Mouse (Mus musculus) MEL (cell line): ENCODE measurements at regions not wholly inside any gene's neighbourhood (a gene's known extent, or its start where the extent isn't known, plus 50 kb on each side); places are given as distances from the start of the nearest gene placed in this dataset.

Source experiments
- DNase-seq: peaks from one replicate; pipeline ENCODE4 v3.0.0; 2011; ENCODE audit warnings: low read depth, low spot score
- H3K27ac ChIP-seq: 2 replicates; pipeline ENCODE4 v1.5.1; 2012; ENCODE audit warnings: low read depth, mild to moderate bottlenecking, control low read depth, low read length, moderate library complexity; ENCODE audit not compliant: control insufficient read depth
- H3K27me3 ChIP-seq, 2 experiments: fragments of 150-350 bp in 1 of 2; sonication (generic) in 1 of 2; 2 replicates each; pipeline ENCODE4 v1.6.1; 2012; ENCODE audit warnings: low read length in 2 of 2, mild to moderate bottlenecking in 2 of 2, improper control_type of control experiment in 1 of 2, moderate library complexity in 1 of 2; ENCODE audit not compliant: insufficient read depth in 2 of 2, control insufficient read depth in 1 of 2
- H3K36me3 ChIP-seq, 2 experiments: 2 replicates each; pipeline ENCODE4 v1.6.1; 2012 to 2014; ENCODE audit warnings: low read length in 2 of 2, improper control_type of control experiment in 1 of 2, inconsistent platforms in 1 of 2, mild to moderate bottlenecking in 1 of 2; ENCODE audit not compliant: insufficient read depth in 2 of 2, control insufficient read depth in 1 of 2
- H3K4me1 ChIP-seq, 2 experiments: fragments of 150-350 bp in 1 of 2; sonication (generic) in 1 of 2; 2 replicates each; pipeline ENCODE4 v1.6.1; 2012; ENCODE audit warnings: low read length in 2 of 2, improper control_type of control experiment in 1 of 2, mild to moderate bottlenecking in 1 of 2; ENCODE audit not compliant: insufficient read depth in 2 of 2, control insufficient read depth in 1 of 2
- H3K4me3 ChIP-seq, 2 experiments: fragments of 150-350 bp in 1 of 2; sonication (generic) in 1 of 2; 2 replicates each; pipeline ENCODE4 v1.5.1; 2012; ENCODE audit warnings: low read depth in 2 of 2, low read length in 2 of 2, mild to moderate bottlenecking in 2 of 2, moderate library complexity in 2 of 2, control low read depth in 1 of 2, improper control_type of control experiment in 1 of 2; ENCODE audit not compliant: control insufficient read depth in 1 of 2, insufficient read depth in 1 of 2
- H3K79me2 ChIP-seq: 2 replicates; pipeline ENCODE4 v1.6.1; 2012; ENCODE audit warnings: mild to moderate bottlenecking, low read length, moderate library complexity; ENCODE audit not compliant: control insufficient read depth, poor library complexity, insufficient read depth
- H3K9ac ChIP-seq: 2 replicates; pipeline ENCODE4 v1.6.1; 2012; ENCODE audit warnings: low read depth, mild to moderate bottlenecking, control low read depth, low read length, moderate library complexity; ENCODE audit not compliant: control insufficient read depth, poor library complexity, severe bottlenecking
- H3K9me3 ChIP-seq: fragments of 150-350 bp; sonication (generic); replicated peaks from 2 replicates; pipeline ENCODE4 v1.6.1; 2012; ENCODE audit warnings: mild to moderate bottlenecking, low read length, improper control_type of control experiment, moderate library complexity; ENCODE audit not compliant: insufficient read depth
- TAL1 ChIP-seq: IDR thresholded peaks from 2 replicates; pipeline ENCODE4 v1.6.1; 2012; ENCODE audit warnings: mild to moderate bottlenecking, inconsistent platforms, low read length, moderate library complexity, mixed read lengths
- ZMIZ1 ChIP-seq: IDR thresholded peaks from 2 replicates; pipeline ENCODE4 v1.6.1; 2012; ENCODE audit warnings: low read depth, mild to moderate bottlenecking, inconsistent platforms, low read length, improper control_type of control experiment, moderate library complexity
- ZNF384 ChIP-seq: IDR thresholded peaks from 2 replicates; pipeline ENCODE4 v1.6.1; 2012; ENCODE audit warnings: low read depth, mild to moderate bottlenecking, inconsistent platforms, low read length, improper control_type of control experiment

DNA sequence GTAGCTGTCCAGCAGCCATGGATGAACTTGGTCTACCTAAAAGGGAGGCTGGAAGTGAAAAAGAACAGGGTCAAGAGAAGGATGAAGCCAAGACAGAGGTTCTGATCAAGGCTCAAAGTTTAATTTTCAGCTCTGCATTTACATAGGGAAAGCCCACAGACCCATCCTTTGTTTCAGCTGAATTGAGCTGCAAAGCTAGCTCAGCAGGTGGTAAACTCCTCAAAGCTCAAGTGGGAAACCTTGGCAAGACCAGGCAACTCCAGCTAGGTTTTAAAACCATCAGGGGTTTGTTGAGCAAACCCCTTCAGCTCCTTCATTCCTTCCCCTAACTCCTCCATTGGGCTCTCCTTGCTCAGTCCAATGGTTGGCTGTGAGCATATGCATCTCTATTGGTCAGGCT, 108.8 kb upstream of the Nat3 start:
- no peak for DNase-seq
- H3K9ac ChIP-seq, result no peak overlapping the region
- TF ChIP-seq ZNF384, result no peak
- TF ChIP-seq, all 39 proteins: peak for 0

DNA sequence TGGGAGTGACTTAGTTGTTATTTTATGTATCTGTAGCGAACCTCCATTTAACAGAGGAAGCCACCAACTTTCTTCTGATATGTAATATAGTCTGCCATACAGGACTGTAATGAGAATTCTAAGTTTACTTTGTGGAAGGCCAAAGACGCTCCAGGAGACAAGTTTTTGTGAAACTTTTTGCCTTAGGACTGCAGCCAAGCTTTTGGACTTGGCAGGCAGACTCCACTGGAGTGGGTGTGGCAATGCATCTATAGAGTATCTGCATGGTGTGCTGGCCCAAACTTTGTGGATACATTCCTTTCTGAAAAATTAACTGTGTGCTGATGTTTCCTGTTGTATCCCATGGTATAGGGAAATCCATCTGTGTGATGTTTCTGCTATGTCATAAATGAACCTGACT, 101.1 kb upstream of the Nat3 start:
- Histone ChIP-seq H3K9me3 (no peaks in the 10 kb centered on the region), H3K79me2 (no peaks in the 10 kb centered on the region), H3K9ac (no peak overlapping the region), H3K27me3 (no peaks in the 10 kb centered on the region), H3K4me1 (no peaks in the 10 kb centered on the region), H3K4me3 (no peak overlapping the region), H3K27ac (no peak overlapping the region), H3K36me3 (no peaks in the 10 kb centered on the region)
- no peak for DNase-seq
- TF ChIP-seq TAL1, result no peak
- TF ChIP-seq ZMIZ1, result no peak

More for the DNA sequence above, 108.8 kb upstream of the Nat3 start:
- Histone ChIP-seq H3K27ac (no peak overlapping the region), H3K36me3 (no peaks in the 10 kb centered on the region), H3K27me3 (no peaks in the 10 kb centered on the region), H3K4me1 (no peaks in the 10 kb centered on the region), H3K4me3 (no peak overlapping the region), H3K9me3 (no peaks in the 10 kb centered on the region), H3K79me2 (no peaks in the 10 kb centered on the region)
